1 mouse cellular context compared by ENCODE assay signal in the genomic region with DNA sequence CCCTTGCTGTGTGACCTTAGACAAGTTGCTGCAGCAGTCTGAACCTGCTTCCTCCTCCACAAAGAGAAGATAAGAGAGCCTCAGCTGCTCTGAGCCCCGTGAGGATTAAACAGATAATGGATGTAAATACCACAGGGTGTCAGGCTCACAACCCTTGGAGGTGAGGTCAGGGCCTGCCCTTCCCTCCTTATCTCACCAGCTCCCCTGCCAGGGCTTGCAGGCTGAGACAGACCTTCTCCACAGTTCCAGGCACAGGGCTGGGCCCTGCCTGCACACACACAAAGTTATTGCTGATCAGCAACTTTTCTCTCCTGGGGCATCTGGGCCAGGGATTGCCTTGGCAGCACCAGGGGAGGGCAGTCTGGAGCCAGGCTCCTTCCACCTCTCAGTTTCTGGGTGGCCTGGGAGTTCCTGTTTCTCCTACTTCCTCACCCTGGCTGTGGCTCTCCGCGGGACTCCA.
TF ChIP-seq lines count a peak whose summit lies in the region.

No protein-coding gene starts in this region.

TF ChIP-seq in CH12.LX, 34 proteins besides CTCF, POLR2A, EP300 and RAD21:
- TF ChIP-seq JUND (conservative IDR thresholded peaks at IDR 0.05; ENCODE audit: low read depth, low read length) (no peak), SMC3 (IDR thresholded peaks at IDR 0.05; ENCODE audit: low read depth, low read length) (peak; percentile 16; the same call in 1 of the 2 replicates), TBP (conservative IDR thresholded peaks at IDR 0.05; ENCODE audit: low read depth, low read length) (no peak)
TF ChIP-seq in CH12.LX: peak in this region for 1.
